Mouse (Mus musculus) splenic B cell, adult 2 months (primary cell): ENCODE measurements around the gene Nudt15.

Source experiments
- DNase-seq: peaks from one replicate; pipeline ENCODE4 v3.0.0-alpha.2; 2011; ENCODE audit warnings: low read depth, low spot score
- H3K27me3 ChIP-seq: 2 replicates; pipeline ENCODE4 v1.6.1; 2012; ENCODE audit warnings: mild to moderate bottlenecking, low read length, moderate library complexity, mixed read lengths; ENCODE audit not compliant: control insufficient read depth, poor library complexity, insufficient read depth, severe bottlenecking
- H3K36me3 ChIP-seq: 2 replicates; pipeline ENCODE4 v1.6.1; 2012; ENCODE audit warnings: mild to moderate bottlenecking, low read length, moderate library complexity, mixed read lengths; ENCODE audit not compliant: control insufficient read depth, poor library complexity, insufficient read depth, severe bottlenecking

Gene Nudt15

DNA sequence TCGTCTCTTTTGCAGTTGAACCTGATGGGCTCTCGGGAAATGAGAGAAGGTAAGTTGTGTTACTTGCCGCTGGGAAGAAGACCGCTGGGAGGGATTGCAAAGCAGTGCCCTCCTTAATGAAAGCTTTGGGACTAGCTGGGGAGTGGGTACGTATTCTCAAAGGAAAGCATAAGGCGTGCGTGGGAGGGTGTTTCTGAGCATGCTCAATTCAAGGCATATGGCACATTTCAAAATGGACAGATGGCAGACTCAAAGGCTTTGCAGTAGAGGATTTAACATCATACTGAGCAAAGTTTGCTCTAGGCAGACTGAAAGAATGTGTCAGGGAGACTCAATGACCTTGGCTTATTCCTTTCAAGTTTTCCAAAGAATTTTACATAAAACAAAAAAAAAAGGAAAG lies 78.5 kb downstream of the Nudt15 start:
- no peak for DNase-seq
- no peaks in the 10 kb centered on the region for H3K27me3 ChIP-seq
- no peaks in the 10 kb centered on the region for H3K36me3 ChIP-seq
